Mouse (Mus musculus) gastrocnemius, adult 8-10 months (tissue): ENCODE measurements around the gene Usp29. TPM values are rescaled to one million over a fixed set of nuclear protein-coding genes. Genes with fewer than 3 reads are reported as not detected.
"Not testable (repeated sequence)": the region's sequence is repeated elsewhere in the genome, so short reads cannot be mapped to it uniquely, and the experiment has no call there.

ENCODE experiments used
- DNase-seq, 2 experiments: peaks; one replicate each; pipeline ENCODE4 v3.0.0; 2022; ENCODE audit warnings: low spot score in 2 of 2
- total RNA-seq, 4 experiments: library from RNA; stranded (reverse); gene quantifications; 2 replicates each; pipeline ENCODE4 v1.2.4; 2022

Usp29 gene
- total RNA-seq, 4 experiments from 2014 or later: not detected

DNA sequence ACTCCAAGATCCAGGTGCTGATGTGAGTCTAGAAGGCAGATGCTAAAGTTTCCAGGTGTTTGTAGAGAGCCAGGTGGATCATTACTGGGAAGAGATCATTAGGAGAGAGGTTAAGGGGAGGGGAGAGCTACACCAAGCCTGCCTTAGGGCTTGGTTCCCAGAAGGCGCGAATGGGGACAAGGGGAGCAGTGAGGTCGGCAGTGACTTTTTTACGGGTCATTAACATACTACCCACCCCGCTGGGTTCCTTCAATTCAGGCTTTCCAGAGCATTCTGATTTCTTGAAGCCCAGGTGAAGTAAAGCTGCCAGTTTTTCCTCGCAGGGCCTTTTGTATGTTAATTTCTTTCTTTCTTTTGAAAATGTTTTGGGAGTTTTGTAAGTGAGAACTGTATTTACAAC is 29.8 kb downstream of the Usp29 start:
- DNase-seq: no peak

DNA sequence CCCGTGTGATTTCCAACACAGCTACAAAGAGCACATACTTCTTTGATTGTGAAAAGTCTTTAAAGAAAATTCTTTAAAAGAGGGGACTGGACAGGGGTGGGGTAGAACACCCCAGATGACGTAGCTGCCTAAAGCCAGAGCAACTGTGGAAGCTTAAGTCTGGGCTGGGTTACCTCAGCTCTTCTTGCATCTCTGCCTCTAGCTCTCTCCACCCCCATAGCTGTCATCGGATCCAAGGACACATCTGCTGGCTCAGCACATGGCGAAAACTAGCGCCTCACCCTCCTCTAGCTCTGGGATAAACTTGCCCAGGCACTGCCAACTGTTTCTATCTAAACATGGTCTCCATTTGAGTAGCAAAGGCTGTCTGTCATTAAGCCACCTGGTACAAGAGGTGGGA is 34.9 kb downstream of the Usp29 start:
- no peak for DNase-seq

GRCm38 (mm10) chr7:6770286-6770685 is 39.9 kb downstream of the Usp29 start:
- DNase-seq: peak in 1 of 2 experiments; percentile 5

- DNase-seq: not testable (repeated sequence)
Observed at GRCm38 (mm10) chr7:6773865-6774413, 43.6 kb downstream of the Usp29 start.

DNA sequence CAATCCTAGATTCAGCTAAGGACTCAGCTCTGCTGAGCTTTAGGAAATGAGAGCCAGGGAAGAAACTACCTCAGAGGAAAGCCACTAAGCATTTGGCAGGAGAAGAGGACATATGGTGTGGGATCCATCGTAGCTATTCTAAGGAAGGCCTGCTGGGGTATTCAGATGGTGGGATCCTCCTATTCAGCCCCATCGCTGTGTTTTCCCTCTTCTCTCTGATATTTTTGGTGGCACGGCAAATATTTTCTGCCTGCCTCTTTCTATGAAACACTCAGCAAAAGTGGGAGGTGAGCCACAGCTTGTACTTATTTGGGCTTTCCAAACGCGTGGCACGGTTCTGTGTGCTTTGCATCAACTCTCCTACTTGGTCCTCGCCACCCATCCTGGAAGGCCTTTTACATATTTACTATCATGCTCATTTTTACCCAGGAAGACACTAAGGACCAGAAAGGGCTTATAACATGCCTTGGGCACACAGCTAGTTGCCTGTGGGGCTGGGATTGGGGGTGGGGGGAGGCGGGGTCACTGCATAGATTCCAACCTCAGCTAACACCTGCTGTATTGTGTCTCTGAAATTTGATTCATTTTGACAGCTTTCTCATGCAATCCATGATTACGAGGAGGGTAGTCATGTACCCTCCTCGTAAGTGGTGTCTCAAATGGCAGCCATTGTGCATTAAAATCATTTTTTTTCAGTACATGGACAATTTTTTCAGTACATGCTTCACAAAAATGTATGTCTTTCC is 46.1 kb downstream of the Usp29 start:
- no peak for DNase-seq

DNA sequence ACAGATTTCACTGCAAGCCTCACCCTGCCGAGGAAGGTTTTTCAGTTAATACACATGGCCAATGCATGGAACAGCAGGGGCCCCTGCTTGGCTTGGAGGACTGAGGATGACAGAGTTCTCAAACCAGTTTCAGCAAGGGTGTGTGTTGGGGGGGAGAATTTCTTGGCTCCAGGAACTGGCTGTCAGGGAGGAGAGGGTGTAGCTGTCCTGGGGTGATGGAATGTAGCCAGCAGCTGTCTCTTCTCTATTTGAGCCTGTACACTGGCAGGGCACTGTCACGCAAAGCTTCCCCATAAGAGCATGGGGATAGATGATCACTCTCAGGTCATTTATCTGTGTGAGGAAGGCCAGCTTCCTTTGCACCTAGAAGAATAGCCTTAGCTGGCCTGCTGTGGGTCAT is 46.7 kb downstream of the Usp29 start:
- DNase-seq: no peak

- no peak for DNase-seq
Observed at GRCm38 (mm10) chr7:6777689-6778088, 47.3 kb downstream of the Usp29 start.

GRCm38 (mm10) chr7:6779172-6779571 is 48.8 kb downstream of the Usp29 start:
- DNase-seq: no peak

GRCm38 (mm10) chr7:6781541-6781940 is 51.2 kb downstream of the Usp29 start:
- DNase-seq: no peak

DNA sequence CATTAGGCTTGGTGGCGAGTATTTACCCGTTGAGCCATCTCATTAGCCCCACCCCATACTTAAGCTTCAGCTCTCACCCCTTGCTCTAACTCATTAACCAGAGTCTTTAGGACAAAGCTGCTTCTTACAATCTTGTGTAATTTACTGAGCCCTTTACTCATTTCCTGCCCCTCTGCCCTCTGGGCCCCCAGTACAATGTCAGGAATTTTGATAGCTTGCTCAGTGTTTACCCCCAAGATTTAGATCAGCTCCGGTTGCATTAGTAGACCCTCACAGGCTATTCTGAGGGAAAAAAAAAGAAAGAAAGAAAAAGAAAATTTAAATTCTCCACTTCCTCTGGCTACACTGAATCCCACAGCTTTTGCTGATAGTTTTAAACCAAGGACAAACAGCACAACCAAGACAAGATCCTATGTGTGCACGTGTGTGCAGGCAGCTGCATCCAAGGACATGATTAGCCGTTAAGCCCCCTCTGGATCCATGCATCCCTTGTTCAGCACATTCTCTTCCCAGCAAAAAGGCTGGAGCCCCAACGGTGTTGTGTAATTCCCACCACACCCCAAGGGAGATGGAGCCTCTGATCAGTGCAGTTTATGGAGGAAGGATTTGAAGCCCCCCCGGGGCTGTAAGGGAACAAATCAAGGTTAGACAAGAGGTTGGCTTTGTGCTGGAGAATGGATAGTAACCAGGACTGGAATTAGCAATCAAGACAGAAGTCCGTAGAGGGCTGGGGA is 54.1 kb downstream of the Usp29 start:
- DNase-seq: no peak

- DNase-seq: no peak
Observed at GRCm38 (mm10) chr7:6787000-6787399, 56.6 kb downstream of the Usp29 start.

- DNase-seq: no peak
Observed at GRCm38 (mm10) chr7:6788101-6788500, 57.7 kb downstream of the Usp29 start.

GRCm38 (mm10) chr7:6791286-6792065 is 61.1 kb downstream of the Usp29 start:
- DNase-seq: no peak

DNA sequence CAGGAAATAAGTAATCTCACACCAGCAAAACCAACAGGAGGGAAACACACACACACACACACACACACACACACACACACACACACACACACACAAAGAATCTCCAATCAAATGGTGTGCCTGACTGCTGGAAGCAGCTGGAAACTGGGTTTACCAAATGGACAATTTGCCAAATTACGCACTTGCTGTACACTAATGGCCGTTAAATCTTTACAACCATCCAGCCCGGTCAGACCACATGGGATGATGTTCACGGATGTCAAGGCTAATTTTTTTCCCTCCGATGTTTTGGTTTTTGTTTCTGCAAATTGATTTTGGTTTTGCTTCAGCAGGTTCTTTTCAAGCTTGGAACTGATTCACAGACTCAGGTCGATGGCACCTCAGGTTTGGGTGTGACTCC is 62.9 kb downstream of the Usp29 start:
- no peak for DNase-seq

- DNase-seq: no peak
Observed at GRCm38 (mm10) chr7:6793811-6794210, 63.4 kb downstream of the Usp29 start.

- DNase-seq: no peak
Observed at GRCm38 (mm10) chr7:6797408-6797807, 67.0 kb downstream of the Usp29 start.

DNA sequence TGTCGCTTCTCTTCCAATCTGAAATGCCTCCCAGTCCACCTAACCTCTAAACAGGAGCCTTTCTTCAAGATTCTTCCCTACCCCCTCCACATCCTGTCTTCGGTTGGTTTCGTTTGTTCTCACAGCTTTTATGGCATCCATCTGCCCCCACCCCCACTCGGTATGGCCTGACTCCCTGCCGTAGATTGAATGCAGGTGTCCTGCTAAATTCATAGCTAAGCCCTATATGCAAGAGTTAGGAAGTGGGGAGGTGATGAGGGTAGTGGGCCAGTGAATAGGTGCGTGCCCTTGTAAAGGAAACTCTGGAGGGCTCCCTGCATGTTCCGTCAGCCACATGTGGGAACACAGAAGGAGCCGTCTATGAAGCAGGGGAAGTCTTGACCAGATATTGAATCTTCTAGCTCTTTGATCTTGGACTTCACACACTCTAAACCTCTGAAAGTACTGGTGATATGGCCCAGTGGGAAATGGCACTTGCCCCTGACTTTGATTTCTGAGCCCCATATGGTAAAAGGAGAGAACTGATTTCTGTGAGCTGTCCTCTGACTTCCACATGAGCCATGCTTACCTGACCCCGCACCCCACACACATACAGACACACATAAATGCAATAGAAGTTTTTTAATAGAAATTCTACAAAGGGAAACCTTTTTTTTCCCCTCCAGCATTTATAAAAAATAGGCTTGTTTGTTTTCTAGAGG is 68.9 kb downstream of the Usp29 start:
- no peak for DNase-seq

DNA sequence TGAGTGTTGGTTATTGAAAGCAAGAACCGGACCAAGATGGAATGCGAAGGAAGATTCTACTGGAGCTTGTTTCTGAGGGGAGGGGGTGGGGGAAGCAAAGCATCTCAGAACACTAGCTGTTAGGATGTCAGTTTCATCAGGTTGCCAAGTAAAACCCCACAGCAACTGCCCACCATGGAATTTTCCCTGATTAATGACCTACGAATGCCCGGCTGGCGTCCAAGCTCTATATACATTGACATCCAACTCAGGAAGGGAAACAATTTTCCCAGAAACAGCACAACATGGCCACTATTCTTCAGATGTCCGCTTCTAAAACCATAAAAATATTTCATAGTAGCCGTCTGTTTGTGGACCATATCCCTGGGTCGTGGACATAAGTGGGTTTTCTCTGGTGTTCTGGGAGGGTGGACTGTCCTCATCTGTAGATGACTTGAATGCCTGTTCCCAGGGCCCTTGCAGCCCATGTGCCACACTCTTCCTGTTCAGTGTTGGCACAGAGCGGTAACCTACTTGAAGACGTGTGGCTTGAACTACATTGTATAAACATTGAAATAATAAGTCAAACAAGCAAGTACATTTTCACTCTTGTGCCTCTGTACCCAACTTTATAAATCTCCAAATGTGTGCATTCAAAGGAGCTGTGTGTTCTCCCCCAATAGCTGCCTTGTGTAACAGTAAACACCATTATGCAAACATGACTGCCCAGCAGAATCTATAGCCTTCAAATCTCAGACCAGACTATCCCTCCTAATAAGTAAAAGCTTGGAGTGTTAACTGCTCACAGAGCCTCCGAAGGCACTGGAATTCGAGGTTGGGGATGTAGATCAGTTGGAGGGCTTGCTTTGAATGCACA is 70.4 kb downstream of the Usp29 start:
- DNase-seq: no peak

DNA sequence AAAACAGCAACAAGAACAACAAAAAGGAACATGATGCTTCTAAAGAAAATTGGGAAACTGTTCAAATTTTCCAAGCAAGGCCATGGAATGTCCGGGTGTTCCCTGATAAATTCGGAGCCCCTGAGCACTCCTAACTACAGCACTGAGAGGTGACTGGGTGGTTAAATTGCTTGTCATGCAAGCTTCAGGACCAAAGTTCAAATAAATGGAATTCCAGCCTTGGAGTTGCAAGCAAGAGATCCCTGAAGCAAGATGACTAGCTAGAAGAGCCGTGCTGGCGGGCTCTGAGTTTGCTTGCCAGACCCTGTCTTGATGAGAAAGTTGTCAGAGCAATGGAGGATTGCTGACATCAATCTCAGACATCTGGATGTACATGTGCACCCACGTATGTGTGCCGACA is 71.3 kb downstream of the Usp29 start:
- no peak for DNase-seq

DNA sequence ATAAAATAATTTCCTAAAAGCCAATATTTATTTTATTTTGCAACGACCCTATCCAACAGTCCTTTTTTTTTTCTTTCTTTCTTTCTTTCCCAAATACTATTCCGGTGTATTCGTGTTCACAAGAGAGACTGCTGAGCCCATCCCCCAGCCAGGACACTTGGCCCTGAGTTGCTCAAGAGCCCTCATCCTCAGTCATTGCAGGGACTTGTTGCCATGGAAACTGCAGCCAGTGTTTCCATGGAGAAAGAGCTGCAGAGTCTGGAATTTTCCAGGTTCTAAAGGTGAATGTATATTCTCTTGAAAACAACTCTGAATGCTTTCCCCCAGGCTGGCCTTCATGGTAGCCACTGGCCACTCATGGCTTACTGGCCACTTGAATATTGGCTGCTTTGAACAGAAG is 80.2 kb downstream of the Usp29 start:
- DNase-seq: no peak
